Mouse (Mus musculus): ENCODE results near the gene Srd5a1. TPM values are rescaled to one million over a fixed set of nuclear protein-coding genes. Genes with fewer than 3 reads are reported as not detected.

The Srd5a1 gene
- polyA plus RNA-seq, 1 experiment from 2014 or later = 36.1 TPM

- ATAC-seq (ENCODE audit: low FRiP score, low read depth) = no peak
These were observed 46.7 kb downstream of the Srd5a1 start for GRCm38 (mm10) chr13:69564573-69564972.

GRCm38 (mm10) chr13:69563905-69564304 lies 47.3 kb downstream of the Srd5a1 start:
- H3K9ac ChIP-seq = no peak overlapping the region
- 63% methylated on average over 3 of the region's 3 CpGs for WGBS
- H3K27me3 ChIP-seq = no peaks in the 10 kb centered on the region
- no peak overlapping the region for H3K4me3 ChIP-seq
- no peaks in the 10 kb centered on the region for H3K4me1 ChIP-seq
- no peak overlapping the region for H3K4me2 ChIP-seq (replicated peaks)
- H3K27ac ChIP-seq = no peak overlapping the region
- ATAC-seq (ENCODE audit: low FRiP score, low read depth) = no peak
- H3K9me3 ChIP-seq = no peaks in the 10 kb centered on the region
- no peaks in the 10 kb centered on the region for H3K36me3 ChIP-seq

More at GRCm38 (mm10) chr13:69564573-69564972, 46.7 kb downstream of the Srd5a1 start:
- no peaks in the 10 kb centered on the region for H3K36me3 ChIP-seq
- H3K4me3 ChIP-seq = no peak overlapping the region
- no peaks in the 10 kb centered on the region for H3K9me3 ChIP-seq
- no peaks in the 10 kb centered on the region for H3K4me1 ChIP-seq
- H3K27me3 ChIP-seq = no peaks in the 10 kb centered on the region
- H3K4me2 ChIP-seq (replicated peaks) = no peak overlapping the region
- no peak overlapping the region for H3K9ac ChIP-seq
- H3K27ac ChIP-seq = no peak overlapping the region

GRCm38 (mm10) chr13:69562654-69563574 lies 48.3 kb downstream of the Srd5a1 start:
- no peaks in the 10 kb centered on the region for H3K27me3 ChIP-seq
- ATAC-seq (ENCODE audit: low FRiP score, low read depth) = no peak
- no peak overlapping the region for H3K9ac ChIP-seq
- no peak overlapping the region for H3K4me3 ChIP-seq
- no peaks in the 10 kb centered on the region for H3K9me3 ChIP-seq
- 73% methylated on average over 12 of the region's 12 CpGs for WGBS
- no peak overlapping the region for H3K4me2 ChIP-seq (replicated peaks)
- H3K4me1 ChIP-seq = no peaks in the 10 kb centered on the region
- H3K36me3 ChIP-seq = no peaks in the 10 kb centered on the region
- no peak overlapping the region for H3K27ac ChIP-seq

GRCm38 (mm10) chr13:69562004-69562403 lies 49.2 kb downstream of the Srd5a1 start:
- no peaks in the 10 kb centered on the region for H3K9me3 ChIP-seq
- WGBS = 84% methylated on average over 9 of the region's 9 CpGs
- H3K36me3 ChIP-seq = no peaks in the 10 kb centered on the region
- H3K4me2 ChIP-seq (replicated peaks) = no peak overlapping the region
- no peaks in the 10 kb centered on the region for H3K4me1 ChIP-seq
- no peaks in the 10 kb centered on the region for H3K27me3 ChIP-seq
- no peak overlapping the region for H3K27ac ChIP-seq
- ATAC-seq (ENCODE audit: low FRiP score, low read depth) = no peak
- no peak overlapping the region for H3K4me3 ChIP-seq
- H3K9ac ChIP-seq = no peak overlapping the region

GRCm38 (mm10) chr13:69559291-69559961 lies 51.8 kb downstream of the Srd5a1 start:
- Histone ChIP-seq H3K4me3 (no peak overlapping the region), H3K27ac (no peak overlapping the region), H3K9me3 (no peaks in the 10 kb centered on the region), H3K9ac (no peak overlapping the region), H3K4me1 (no peaks in the 10 kb centered on the region), H3K27me3 (no peaks in the 10 kb centered on the region), H3K4me2 (replicated peaks) (no peak overlapping the region), H3K36me3 (no peaks in the 10 kb centered on the region)
- 73% methylated on average over 13 of the region's 13 CpGs for WGBS
- ATAC-seq (ENCODE audit: low FRiP score, low read depth) = no peak

- Histone ChIP-seq H3K9me3 (no peaks in the 10 kb centered on the region), H3K27ac (no peak overlapping the region), H3K4me1 (no peaks in the 10 kb centered on the region), H3K27me3 (no peaks in the 10 kb centered on the region), H3K36me3 (no peaks in the 10 kb centered on the region), H3K4me3 (no peak overlapping the region), H3K9ac (no peak overlapping the region), H3K4me2 (replicated peaks) (no peak overlapping the region)
- no peak for ATAC-seq (ENCODE audit: low FRiP score, low read depth)
- 73% methylated on average over 6 of the region's 6 CpGs for WGBS
These were observed 53.1 kb downstream of the Srd5a1 start for GRCm38 (mm10) chr13:69558098-69558660.

GRCm38 (mm10) chr13:69556728-69557127 lies 54.5 kb downstream of the Srd5a1 start:
- Histone ChIP-seq H3K4me1 (no peaks in the 10 kb centered on the region), H3K9me3 (no peaks in the 10 kb centered on the region), H3K4me2 (replicated peaks) (no peak overlapping the region), H3K36me3 (no peaks in the 10 kb centered on the region), H3K27me3 (no peaks in the 10 kb centered on the region), H3K27ac (no peak overlapping the region), H3K9ac (no peak overlapping the region), H3K4me3 (no peak overlapping the region)
- no peak for ATAC-seq (ENCODE audit: low FRiP score, low read depth)

GRCm38 (mm10) chr13:69555957-69556482 lies 55.2 kb downstream of the Srd5a1 start:
- Histone ChIP-seq H3K4me1 (no peaks in the 10 kb centered on the region), H3K27me3 (no peaks in the 10 kb centered on the region), H3K4me2 (replicated peaks) (no peak overlapping the region), H3K9ac (no peak overlapping the region), H3K4me3 (no peak overlapping the region), H3K36me3 (no peaks in the 10 kb centered on the region), H3K27ac (no peak overlapping the region), H3K9me3 (no peaks in the 10 kb centered on the region)
- WGBS = 82% methylated on average over 6 of the region's 6 CpGs
- ATAC-seq (ENCODE audit: low FRiP score, low read depth) = no peak

GRCm38 (mm10) chr13:69555045-69555444 lies 56.2 kb downstream of the Srd5a1 start:
- WGBS = 25% methylated on average over 8 of the region's 8 CpGs
- Histone ChIP-seq H3K27me3 (0 out of 2 replicates have a peak, but pooled peaks cover 4% of the 10 kb centered on the region), H3K9ac (no peak overlapping the region), H3K4me1 (no peaks in the 10 kb centered on the region), H3K9me3 (no peaks in the 10 kb centered on the region), H3K4me3 (no peak overlapping the region), H3K4me2 (replicated peaks) (no peak overlapping the region), H3K36me3 (no peaks in the 10 kb centered on the region), H3K27ac (no peak overlapping the region)
- ATAC-seq (ENCODE audit: low FRiP score, low read depth) = no peak

GRCm38 (mm10) chr13:69554255-69554654 lies 57.0 kb downstream of the Srd5a1 start:
- no peak overlapping the region for H3K9ac ChIP-seq
- H3K36me3 ChIP-seq = no peaks in the 10 kb centered on the region
- no peak overlapping the region for H3K27ac ChIP-seq
- no peaks in the 10 kb centered on the region for H3K4me1 ChIP-seq
- WGBS = 75% methylated on average over 9 of the region's 9 CpGs
- H3K4me3 ChIP-seq = no peak overlapping the region
- 0 out of 2 replicates have a peak, but pooled peaks cover 4% of the 10 kb centered on the region for H3K27me3 ChIP-seq
- ATAC-seq (ENCODE audit: low FRiP score, low read depth) = no peak
- no peaks in the 10 kb centered on the region for H3K9me3 ChIP-seq
- H3K4me2 ChIP-seq (replicated peaks) = no peak overlapping the region

GRCm38 (mm10) chr13:69553024-69553423 lies 58.2 kb downstream of the Srd5a1 start:
- 23% methylated on average over 5 of the region's 5 CpGs for WGBS
- no peak for ATAC-seq (ENCODE audit: low FRiP score, low read depth)

GRCm38 (mm10) chr13:69550831-69551230 lies 60.4 kb downstream of the Srd5a1 start:
- no peaks in the 10 kb centered on the region for H3K9me3 ChIP-seq
- no peak overlapping the region for H3K9ac ChIP-seq
- no peaks in the 10 kb centered on the region for H3K4me1 ChIP-seq
- ATAC-seq (ENCODE audit: low FRiP score, low read depth) = no peak
- H3K36me3 ChIP-seq = no peaks in the 10 kb centered on the region
- 85% methylated on average over 2 of the region's 2 CpGs for WGBS
- 0 out of 2 replicates have a peak, but pooled peaks cover 4% of the 10 kb centered on the region for H3K27me3 ChIP-seq
- no peak overlapping the region for H3K4me3 ChIP-seq
- no peak overlapping the region for H3K27ac ChIP-seq
- no peak overlapping the region for H3K4me2 ChIP-seq (replicated peaks)

More at GRCm38 (mm10) chr13:69553024-69553423, 58.2 kb downstream of the Srd5a1 start:
- Histone ChIP-seq H3K4me1 (no peaks in the 10 kb centered on the region), H3K4me2 (replicated peaks) (no peak overlapping the region), H3K27me3 (0 out of 2 replicates have a peak, but pooled peaks cover 4% of the 10 kb centered on the region), H3K9me3 (no peaks in the 10 kb centered on the region), H3K36me3 (no peaks in the 10 kb centered on the region), H3K4me3 (no peak overlapping the region), H3K27ac (no peak overlapping the region), H3K9ac (no peak overlapping the region)
